ENCODE assay signal across 8 mouse cellular contexts in genomic region chr12:80259216-80260055, GRCm38 (mm10). TPM values are rescaled to one million over a fixed set of nuclear protein-coding genes. Genes with fewer than 3 reads are reported as not detected.
DNase-seq lines count a peak whose midpoint lies in the region; ATAC-seq and TF ChIP-seq lines count a peak whose summit lies in the region.

No protein-coding gene starts in this region.

- no peak for TF ChIP-seq EP300 in lung, postnatal 0 days (IDR thresholded peaks at IDR 0.05)

- peak; percentile 42 for DNase-seq in MEL-GATA-1-ER (ENCODE audit: extremely low read depth, low read depth)
- peak; percentile 66 to 80 for DNase-seq in heart, postnatal 36 days
- DNase-seq in layer of hippocampus, adult 8-10 months (ENCODE audit: low spot score in 2 of 2) = peak; percentile 35 to 50
- peak; percentile 89 for DNase-seq in lung, postnatal 0 days (ENCODE audit: low spot score)
- DNase-seq in ovary, postnatal 36 days (ENCODE audit: low spot score) = peak; percentile 81
- DNase-seq in thymus, postnatal 36 days = peak; percentile 84 to 86

- H3K9ac ChIP-seq in forebrain, embryonic 16.5 days (replicated peaks; ENCODE audit: low read depth, low read length) = peak overlapping the region; percentile 84
- peak overlapping the region; percentile 91 for H3K9ac ChIP-seq in lung, postnatal 0 days (replicated peaks; ENCODE audit: low read depth)

- peak; percentile 21 for ATAC-seq in cerebellum, adult (ENCODE audit: insufficient number of reproducible peaks, low FRiP score, low TSS enrichment)
- ATAC-seq in forebrain, embryonic 16.5 days = peak; percentile 61
- ATAC-seq in lung, postnatal 0 days = peak; percentile 63

- H3K4me3 ChIP-seq in forebrain, embryonic 16.5 days (replicated peaks; ENCODE audit: low read length) = peak overlapping the region; percentile 88
- H3K4me3 ChIP-seq in lung, postnatal 0 days (ENCODE audit: low read depth, low read length) = peak overlapping the region; percentile 83

- H3K27me3 ChIP-seq in forebrain, embryonic 16.5 days (replicated peaks; ENCODE audit: control insufficient read depth, insufficient read depth, low read length) = no peaks in the 10 kb centered on the region
- H3K27me3 ChIP-seq in lung, postnatal 0 days (replicated peaks; ENCODE audit: insufficient read depth, low read length) = no peaks in the 10 kb centered on the region

- intact Hi-C loops in heart, postnatal 36 days (cut with DNase I) = loop anchor here (1.0 to 5.0 kb wide), 5 partner anchors 29 to 108 kb away; no protein-coding TSS in a partner anchor

- H3K4me1 ChIP-seq in forebrain, embryonic 16.5 days (replicated peaks; ENCODE audit: control insufficient read depth, insufficient read depth, low read length) = peaks cover 14% of the 10 kb centered on the region
- H3K4me1 ChIP-seq in lung, postnatal 0 days (ENCODE audit: insufficient read depth, low read depth, low read length) = peaks cover 7% of the 10 kb centered on the region; the same call in 1 of the 2 replicates

- no peaks in the 10 kb centered on the region for H3K36me3 ChIP-seq in forebrain, embryonic 16.5 days (ENCODE audit: control insufficient read depth, insufficient read depth)
- H3K36me3 ChIP-seq in lung, postnatal 0 days (ENCODE audit: insufficient read depth, low read length) = no peaks in the 10 kb centered on the region

- H3K27ac ChIP-seq in forebrain, embryonic 16.5 days (ENCODE audit: low read length) = peak overlapping the region; percentile 88
- peak overlapping the region; percentile 96 for H3K27ac ChIP-seq in lung, postnatal 0 days (ENCODE audit: low read length)

- TF ChIP-seq CTCF in lung, postnatal 0 days (IDR thresholded peaks at IDR 0.05) = peak; percentile 50

- WGBS in forebrain, embryonic 16.5 days = under 1% methylated on average over 60 of the region's 64 CpGs
- under 1% methylated on average over 44 of the region's 64 CpGs for WGBS in lung, postnatal 0 days

- H3K4me2 ChIP-seq in forebrain, embryonic 16.5 days (ENCODE audit: low read length) = peak overlapping the region; percentile 78
- peak overlapping the region; percentile 87 for H3K4me2 ChIP-seq in lung, postnatal 0 days (replicated peaks; ENCODE audit: low read depth, low read length)

- H3K9me3 ChIP-seq in forebrain, embryonic 16.5 days (ENCODE audit: control insufficient read depth, low read length) = no peaks in the 10 kb centered on the region
- no peaks in the 10 kb centered on the region for H3K9me3 ChIP-seq in lung, postnatal 0 days (ENCODE audit: low read length)

RNA-seq across cellular contexts. Expression of gene Actn1, which starts 0.7 kb away (rescaled TPM):
- 8.9 and 11.0 TPM in 2 replicates for polyA plus RNA-seq in forebrain, embryonic 16.5 days (2015; fragmentation: Nextera tagmentation; extraction: Ambion mirVana)
- 10 to 100 TPM; 33.4 to 38.9 TPM for total RNA-seq in heart, postnatal 36 days (2021)
- total RNA-seq in layer of hippocampus, adult 8-10 months (2022) = 100 to 1,000 TPM in 1 of 4 experiments, 10 to 100 TPM in 3; 79.9 to 104 (median 90.3) TPM
- polyA plus RNA-seq in lung, postnatal 0 days (2015; fragmentation: Nextera tagmentation; extraction: Ambion mirVana) = 30.0 and 31.0 TPM in 2 replicates

Comparison
In these comparisons a context has a peak if more than half of its experiments do, and no peak if none do; other contexts are left out.
1. Peak in every context shown above with its lines: DNase-seq, ATAC-seq, H3K4me3 ChIP-seq and H3K27ac ChIP-seq.